Mouse (Mus musculus): ENCODE measurements at regions not wholly inside any gene's neighbourhood (a gene's known extent, or its start where the extent isn't known, plus 50 kb on each side); places are given as distances from the start of the nearest gene placed in this dataset.

DNA sequence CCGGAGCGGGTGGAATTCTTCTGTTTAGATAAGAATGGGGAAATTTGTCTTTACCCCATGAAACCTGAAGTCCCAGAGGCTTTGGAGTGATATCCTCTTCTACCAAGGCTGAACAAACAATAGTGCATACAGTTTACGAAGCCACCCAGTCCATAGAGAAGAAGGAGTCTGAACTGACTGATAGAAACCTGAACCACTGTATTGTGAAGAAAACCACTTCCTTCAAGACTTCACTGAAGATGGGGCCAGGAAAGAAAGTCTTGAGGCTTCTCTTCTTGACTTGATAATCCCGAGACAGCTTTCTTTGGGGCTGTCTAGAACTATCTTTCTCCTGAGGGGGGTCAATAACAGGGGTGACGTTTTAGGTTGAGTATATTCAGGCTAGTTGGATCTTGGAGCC is 284.4 kb downstream of the Cd83 start:
- no peak for TF ChIP-seq CTCF (IDR thresholded peaks at IDR 0.05; ENCODE audit: low read depth)
- TF ChIP-seq EP300 (optimal IDR thresholded peaks at IDR 0.05), result no peak

All from stomach, postnatal 0 days (tissue).